Mouse (Mus musculus) erythroblast, embryonic 14.5 days (primary cell): Measurements from ENCODE around the gene Pbxip1. TPM values are rescaled to one million over a fixed set of nuclear protein-coding genes. Genes with fewer than 3 reads are reported as not detected.
A peak's percentile ranks its signal among the peaks of the same experiment; 100 is the strongest.
"Not testable (repeated sequence)": the region's sequence is repeated elsewhere in the genome, so short reads cannot be mapped to it uniquely, and the experiment has no call there.

Source experiments
- H3K27me3 ChIP-seq: 2 replicates; pipeline ENCODE4 v1.6.1; 2012; ENCODE audit warnings: inconsistent platforms; ENCODE audit not compliant: control insufficient read depth
- H3K36me3 ChIP-seq: 2 replicates; pipeline ENCODE4 v1.6.1; 2012; ENCODE audit warnings: mild to moderate bottlenecking, inconsistent platforms; ENCODE audit not compliant: control insufficient read depth
- H3K4me1 ChIP-seq: 2 replicates; pipeline ENCODE4 v1.6.1; 2012; ENCODE audit warnings: inconsistent platforms; ENCODE audit not compliant: control insufficient read depth
- H3K4me3 ChIP-seq: replicated peaks from 2 replicates; pipeline ENCODE3; 2012; ENCODE audit warnings: moderate library complexity, mild to moderate bottlenecking, inconsistent platforms
- H3K9me3 ChIP-seq: 2 replicates; pipeline ENCODE4 v1.6.1; 2012; ENCODE audit warnings: low read length, inconsistent platforms, mixed read lengths; ENCODE audit not compliant: control insufficient read depth
- GATA1 ChIP-seq: IDR thresholded peaks from 2 replicates; pipeline ENCODE4 v1.6.1; 2012; ENCODE audit warnings: low read length, inconsistent platforms, mixed read lengths
- TAL1 ChIP-seq: IDR thresholded peaks from 3 replicates; pipeline ENCODE4 v1.6.1; 2012; ENCODE audit warnings: low read length, inconsistent platforms, mixed read lengths
- polyA plus RNA-seq: library from polyadenylated mRNA; stranded (reverse); fragments of >175 nt; gene quantifications from 2 replicates; pipeline ENCODE4 v1.2.3, GENCODE M21; 2012

The Pbxip1 gene
- polyA plus RNA-seq, 1 experiment, result 0.13 TPM

GRCm38 (mm10) chr3:89424416-89425140, 11.9 kb upstream of the Pbxip1 start:
- Histone ChIP-seq H3K4me1 (peaks cover 83% of the 10 kb centered on the region), H3K36me3 (peaks cover 82% of the 10 kb centered on the region), H3K9me3 (no peaks in the 10 kb centered on the region), H3K4me3 (peak overlapping the region; percentile 55), H3K27me3 (no peaks in the 10 kb centered on the region)
- TF ChIP-seq GATA1 (no peak), TAL1 (no peak)

- Histone ChIP-seq H3K4me1 (peaks cover 82% of the 10 kb centered on the region), H3K4me3 (peak overlapping the region; percentile 55)
These were observed 11.4 kb upstream of the Pbxip1 start for GRCm38 (mm10) chr3:89425141-89425525.

GRCm38 (mm10) chr3:89425876-89426275, 10.6 kb upstream of the Pbxip1 start:
- H3K27me3 ChIP-seq, result no peaks in the 10 kb centered on the region
- H3K4me3 ChIP-seq, result peak overlapping the region; percentile 55
- TF ChIP-seq TAL1 (peak; percentile 55; the same call in 2 of the 3 replicates), GATA1 (0 out of 2 replicates have a peak, but pooled peaks have one; percentile 8)
- H3K4me1 ChIP-seq, result peaks cover 84% of the 10 kb centered on the region
- H3K36me3 ChIP-seq, result peaks cover 81% of the 10 kb centered on the region
- H3K9me3 ChIP-seq, result no peaks in the 10 kb centered on the region

More at GRCm38 (mm10) chr3:89425141-89425525, 11.4 kb upstream of the Pbxip1 start:
- H3K27me3 ChIP-seq, result no peaks in the 10 kb centered on the region
- peaks cover 85% of the 10 kb centered on the region for H3K36me3 ChIP-seq
- no peaks in the 10 kb centered on the region for H3K9me3 ChIP-seq
- TF ChIP-seq GATA1 (no peak), TAL1 (no peak)

- Histone ChIP-seq H3K36me3 (peaks cover 82% of the 10 kb centered on the region), H3K4me1 (peaks cover 70% of the 10 kb centered on the region)
- not testable (repeated sequence) for H3K9me3 ChIP-seq, H3K4me3 ChIP-seq, H3K27me3 ChIP-seq
These were observed 7.5 kb upstream of the Pbxip1 start for GRCm38 (mm10) chr3:89429021-89429420.

GRCm38 (mm10) chr3:89430171-89431159, 6.0 kb upstream of the Pbxip1 start, which contains the start of gene Pygo2:
Gene Pygo2, plus strand, starts transcription at chr3:89430214.
- Histone ChIP-seq H3K4me1 (peaks cover 63% of the 10 kb centered on the region), H3K27me3 (no peaks in the 10 kb centered on the region), H3K36me3 (peaks cover 78% of the 10 kb centered on the region), H3K4me3 (peak within 1 kb of the TSS; percentile 94), H3K9me3 (no peaks in the 10 kb centered on the region)
- TF ChIP-seq GATA1, result no peak
- no peak for TF ChIP-seq TAL1

- no peaks in the 10 kb centered on the region for H3K9me3 ChIP-seq
- H3K4me1 ChIP-seq, result peaks cover 58% of the 10 kb centered on the region
- H3K27me3 ChIP-seq, result no peaks in the 10 kb centered on the region
- peaks cover 57% of the 10 kb centered on the region for H3K36me3 ChIP-seq
- no peak overlapping the region for H3K4me3 ChIP-seq
- TF ChIP-seq TAL1, result no peak
- TF ChIP-seq GATA1, result no peak
These were observed 3.9 kb upstream of the Pbxip1 start for GRCm38 (mm10) chr3:89432606-89433005.

- Histone ChIP-seq H3K9me3 (no peaks in the 10 kb centered on the region), H3K4me3 (no peak overlapping the region), H3K27me3 (no peaks in the 10 kb centered on the region), H3K4me1 (peaks cover 55% of the 10 kb centered on the region), H3K36me3 (peaks cover 39% of the 10 kb centered on the region)
- TF ChIP-seq TAL1 (no peak), GATA1 (no peak)
These were observed 2.0 kb upstream of the Pbxip1 start for GRCm38 (mm10) chr3:89434532-89434931.

- Histone ChIP-seq H3K36me3 (peaks cover 37% of the 10 kb centered on the region), H3K4me1 (peaks cover 51% of the 10 kb centered on the region), H3K4me3 (no peak overlapping the region), H3K9me3 (no peaks in the 10 kb centered on the region), H3K27me3 (no peaks in the 10 kb centered on the region)
- no peak for TF ChIP-seq TAL1
- no peak for TF ChIP-seq GATA1
These were observed 1.5 kb upstream of the Pbxip1 start for GRCm38 (mm10) chr3:89435041-89435440.

- no peaks in the 10 kb centered on the region for H3K27me3 ChIP-seq
- H3K9me3 ChIP-seq, result no peaks in the 10 kb centered on the region
- H3K4me3 ChIP-seq, result peak overlapping the region; percentile 63
- peaks cover 33% of the 10 kb centered on the region for H3K4me1 ChIP-seq
- peaks cover 28% of the 10 kb centered on the region for H3K36me3 ChIP-seq
- TF ChIP-seq TAL1, result no peak
- TF ChIP-seq GATA1, result no peak
These were observed 763 bp downstream of the Pbxip1 start for GRCm38 (mm10) chr3:89437269-89437668.
